Mouse (Mus musculus) cerebellum, adult 2 months (tissue): ENCODE data around the gene Orm2.

Experiments
- CTCF ChIP-seq: fragments of 200-500 bp; IDR thresholded peaks from 2 replicates; pipeline ENCODE4 v1.5.1; 2011; ENCODE audit warnings: low read depth, mild to moderate bottlenecking, control low read depth, low read length, moderate library complexity, borderline replicate concordance; ENCODE audit not compliant: insufficient read depth
- POLR2A ChIP-seq: fragments of 200-500 bp; IDR thresholded peaks from 2 replicates; pipeline ENCODE4 v1.6.1; 2011; ENCODE audit warnings: low read length, control low read depth, borderline replicate concordance; ENCODE audit not compliant: insufficient read depth

DNA sequence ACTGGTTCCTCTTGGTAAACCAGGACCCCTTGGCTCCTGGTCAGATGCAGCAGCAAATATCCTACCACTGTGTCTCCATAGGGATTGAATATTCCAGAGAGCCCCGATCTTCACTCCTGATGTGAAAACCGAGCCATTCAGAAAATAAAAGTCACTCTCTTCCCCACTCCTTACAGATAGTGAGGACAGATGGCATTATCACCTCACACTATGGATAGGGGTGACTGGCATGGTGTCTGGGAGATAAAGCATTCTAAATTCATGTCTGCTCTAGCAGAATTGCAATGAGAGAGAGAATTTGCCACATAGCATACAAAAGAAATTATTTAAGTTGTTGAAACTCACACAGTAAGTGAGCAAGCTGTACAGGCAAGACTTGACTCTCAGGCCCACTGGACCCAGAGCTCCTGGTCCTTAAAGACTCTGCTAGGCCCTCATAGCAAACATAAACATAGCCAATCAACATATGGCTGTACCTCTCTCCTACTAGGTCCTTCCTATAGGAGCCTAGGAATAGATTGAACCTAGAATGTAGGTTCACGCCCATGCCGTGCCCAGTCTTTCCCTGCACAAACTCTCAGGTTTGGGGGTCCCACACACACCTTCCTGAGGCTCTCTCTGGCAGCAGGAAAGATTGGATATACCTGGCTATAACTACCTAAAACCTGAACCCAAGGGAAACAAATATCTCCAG lies 20.6 kb downstream of the Orm2 start:
- TF ChIP-seq CTCF = no peak
- no peak for TF ChIP-seq POLR2A
